Mouse (Mus musculus) thymus, adult 2 months (tissue): Measurements from ENCODE around the gene Ift80. TPM values are rescaled to one million over a fixed set of nuclear protein-coding genes. Genes with fewer than 3 reads are reported as not detected.
"Not testable (repeated sequence)": the region's sequence is repeated elsewhere in the genome, so short reads cannot be mapped to it uniquely, and the experiment has no call there.

Source experiments
- DNase-seq: peaks from one replicate; pipeline ENCODE4 v3.0.0; 2021
- H3K27ac ChIP-seq: fragments of 200-500 bp; 2 replicates; pipeline ENCODE4 v1.5.1; 2012; ENCODE audit warnings: low read length, control low read depth; ENCODE audit not compliant: control insufficient read depth, insufficient read depth
- H3K27me3 ChIP-seq: fragments of 200-500 bp; 2 replicates; pipeline ENCODE4 v1.6.1; 2012; ENCODE audit warnings: mild to moderate bottlenecking, low read length, moderate library complexity, mixed read lengths; ENCODE audit not compliant: control insufficient read depth, insufficient read depth
- H3K36me3 ChIP-seq: fragments of 200-500 bp; 2 replicates; pipeline ENCODE4 v1.6.1; 2012; ENCODE audit warnings: mild to moderate bottlenecking, low read length, moderate library complexity; ENCODE audit not compliant: control insufficient read depth, insufficient read depth
- H3K4me1 ChIP-seq: fragments of 200-500 bp; replicated peaks from 2 replicates; pipeline ENCODE4 v1.6.1; 2012; ENCODE audit warnings: low read length; ENCODE audit not compliant: control insufficient read depth, insufficient read depth
- H3K4me3 ChIP-seq: fragments of 200-500 bp; 2 replicates; pipeline ENCODE4 v1.5.1; 2012; ENCODE audit warnings: mild to moderate bottlenecking, low read length, control low read depth, moderate library complexity; ENCODE audit not compliant: control insufficient read depth, insufficient read depth
- CTCF ChIP-seq: fragments of 200-500 bp; IDR thresholded peaks from 2 replicates; pipeline ENCODE4 v1.5.1; 2012; ENCODE audit warnings: mild to moderate bottlenecking, control low read depth, low read length, moderate library complexity, borderline replicate concordance; ENCODE audit not compliant: control insufficient read depth, poor library complexity, insufficient read depth; ENCODE audit errors: extremely low read depth
- POLR2A ChIP-seq: fragments of 200-500 bp; IDR thresholded peaks from 2 replicates; pipeline ENCODE4 v1.6.1; 2012; ENCODE audit warnings: mild to moderate bottlenecking, low read length, control low read depth, moderate library complexity; ENCODE audit not compliant: control insufficient read depth, poor library complexity, insufficient read depth; ENCODE audit errors: extremely low read depth
- WGBS: fragments of 180-500 bp; shearing (Covaris S2); methylation state at CpG from one replicate; pipeline ENCODE4 v1.1.7; 2018; 5-methylcytosine and 5-hydroxymethylcytosine counted together
- polyA plus RNA-seq: library from polyadenylated mRNA; depleted of rRNA; stranded (reverse); fragments of >200 nt; gene quantifications from 2 replicates; pipeline ENCODE4 v1.2.3, GENCODE M21; 2012

Gene Ift80
- polyA plus RNA-seq, 1 experiment = 21.3 TPM

DNA sequence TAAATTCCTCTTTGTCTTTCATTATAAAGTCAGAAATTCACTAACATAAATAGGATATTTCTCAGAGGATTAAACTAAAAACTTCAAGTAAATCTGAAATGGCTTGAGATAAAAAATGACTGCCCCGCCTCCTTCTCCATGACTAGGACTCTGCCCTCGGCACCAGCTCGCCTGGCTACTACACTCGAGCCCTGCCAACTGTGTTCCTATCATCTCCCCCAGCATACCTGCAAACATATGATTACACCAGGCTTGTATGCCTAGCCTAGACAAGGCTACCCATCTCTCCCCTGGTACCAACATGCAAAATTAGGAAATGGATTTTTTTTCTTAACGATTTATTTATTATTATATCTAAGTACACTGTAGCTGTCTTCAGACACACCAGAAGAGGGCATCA lies 51.7 kb downstream of the Ift80 start:
- H3K36me3 ChIP-seq = peaks cover 14% of the 10 kb centered on the region
- no peak for DNase-seq
- WGBS = 97% methylated on average over 5 of the region's 5 CpGs
- no peak overlapping the region for H3K27ac ChIP-seq
- no peak overlapping the region for H3K4me3 ChIP-seq
- H3K27me3 ChIP-seq = no peaks in the 10 kb centered on the region
- H3K4me1 ChIP-seq = peaks cover 9% of the 10 kb centered on the region
- no peak for TF ChIP-seq POLR2A
- TF ChIP-seq CTCF = no peak

DNA sequence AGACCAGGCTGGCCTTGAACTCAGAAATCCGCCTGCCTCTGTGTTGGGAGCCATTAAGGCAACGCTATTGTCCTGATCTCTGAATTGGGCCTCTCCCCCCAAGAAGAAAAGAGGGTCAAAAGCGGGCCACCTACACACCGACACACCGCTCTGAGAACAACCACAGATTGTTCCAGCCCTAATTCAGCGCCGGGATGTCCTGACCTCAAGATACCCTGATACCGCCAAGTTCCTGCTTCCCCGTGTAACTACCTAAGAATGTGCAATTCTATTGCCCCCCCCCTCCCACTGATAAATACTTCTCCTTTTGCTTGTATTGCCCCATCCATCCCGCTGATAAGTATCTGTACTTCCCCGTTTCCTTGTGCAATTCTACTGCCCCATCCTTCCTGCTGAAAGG lies 52.4 kb downstream of the Ift80 start:
- H3K4me3 ChIP-seq, H3K4me1 ChIP-seq, H3K27ac ChIP-seq, H3K27me3 ChIP-seq, DNase-seq: not testable (repeated sequence)
- H3K36me3 ChIP-seq = peaks cover 14% of the 10 kb centered on the region
- WGBS = 92% methylated on average over 11 of the region's 11 CpGs

DNA sequence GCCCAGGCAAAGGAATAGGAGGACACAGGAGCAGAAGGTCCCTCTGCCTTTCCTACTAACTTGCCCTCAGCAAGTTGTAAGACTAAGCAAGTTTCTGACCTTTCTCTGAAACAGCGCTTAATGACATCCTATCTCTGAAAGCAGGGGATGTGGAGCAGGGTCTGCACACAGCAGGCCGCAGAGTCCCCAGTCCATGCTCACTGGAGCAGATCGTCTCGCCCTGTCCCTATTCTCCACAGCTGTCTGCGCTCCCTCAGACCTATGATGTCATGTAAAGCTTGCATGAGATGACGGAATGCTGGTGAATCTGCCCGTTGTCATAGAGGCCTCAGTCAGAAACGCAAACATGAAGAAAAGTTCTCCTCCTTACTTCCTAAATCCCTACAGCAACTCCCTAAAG lies 55.0 kb downstream of the Ift80 start:
- H3K4me3 ChIP-seq = no peak overlapping the region
- TF ChIP-seq CTCF = no peak
- no peak for TF ChIP-seq POLR2A
- WGBS = 98% methylated on average over 8 of the region's 8 CpGs
- H3K27me3 ChIP-seq = no peaks in the 10 kb centered on the region
- DNase-seq = no peak
- no peak overlapping the region for H3K27ac ChIP-seq
- H3K36me3 ChIP-seq = peaks cover 22% of the 10 kb centered on the region
- H3K4me1 ChIP-seq = no peaks in the 10 kb centered on the region

DNA sequence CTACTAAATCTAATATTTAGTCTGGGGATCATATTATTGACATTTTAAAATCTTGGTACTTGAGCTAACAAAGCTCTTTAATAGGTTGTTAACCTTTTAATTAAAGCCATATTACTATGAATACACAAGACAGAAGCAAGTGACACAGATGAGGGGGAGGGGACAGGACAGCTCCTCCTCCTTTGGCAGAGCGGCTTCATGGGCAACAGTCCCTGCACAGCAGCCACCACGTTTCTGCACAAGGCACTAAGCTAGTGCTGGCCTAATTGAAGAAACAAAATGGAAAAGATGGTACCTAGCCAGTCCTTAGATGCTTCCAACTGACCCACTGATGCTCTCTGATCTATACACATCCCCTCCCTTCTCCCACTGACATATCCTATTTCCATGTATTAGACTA lies 55.5 kb downstream of the Ift80 start:
- H3K27me3 ChIP-seq = no peaks in the 10 kb centered on the region
- TF ChIP-seq POLR2A (no peak), CTCF (no peak)
- peaks cover 24% of the 10 kb centered on the region for H3K36me3 ChIP-seq
- DNase-seq = no peak
- H3K4me3 ChIP-seq = no peak overlapping the region
- H3K4me1 ChIP-seq = no peaks in the 10 kb centered on the region
- WGBS = 91% methylated on average over 2 of the region's 2 CpGs
- H3K27ac ChIP-seq = no peak overlapping the region

- H3K4me1 ChIP-seq = peaks cover 3% of the 10 kb centered on the region
- DNase-seq = no peak
- no peak for TF ChIP-seq POLR2A
- no peak for TF ChIP-seq CTCF
- no peaks in the 10 kb centered on the region for H3K27me3 ChIP-seq
- 96% methylated on average over 6 of the region's 6 CpGs for WGBS
- H3K27ac ChIP-seq = no peak overlapping the region
- peaks cover 19% of the 10 kb centered on the region for H3K36me3 ChIP-seq
- H3K4me3 ChIP-seq = no peak overlapping the region
These were observed 62.5 kb downstream of the Ift80 start for GRCm38 (mm10) chr3:68941867-68942266.

DNA sequence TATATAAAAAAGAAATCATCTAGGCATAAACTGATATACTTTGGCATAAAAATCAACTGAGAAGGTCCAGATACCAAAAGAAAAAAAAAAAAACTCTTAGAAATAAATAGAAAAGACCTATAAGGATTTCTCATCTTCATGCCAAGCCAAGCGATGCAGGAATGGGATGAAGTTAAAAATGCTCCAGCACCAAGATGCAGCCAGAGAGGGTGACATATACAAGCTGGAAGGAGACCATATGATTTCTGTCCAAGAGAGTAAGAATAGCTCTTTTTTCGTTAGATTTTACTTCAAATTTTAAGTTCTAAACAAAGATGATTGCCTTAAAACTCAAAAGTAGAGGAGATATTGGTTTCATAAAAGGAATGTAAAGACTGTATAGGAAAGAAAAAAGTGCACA lies 64.1 kb downstream of the Ift80 start:
- 95% methylated on average over 2 of the region's 2 CpGs for WGBS
- H3K27me3 ChIP-seq = no peaks in the 10 kb centered on the region
- TF ChIP-seq CTCF (no peak), POLR2A (no peak)
- peaks cover 27% of the 10 kb centered on the region for H3K36me3 ChIP-seq
- H3K4me1 ChIP-seq = peaks cover 3% of the 10 kb centered on the region
- DNase-seq = no peak
- H3K27ac ChIP-seq = no peak overlapping the region
- H3K4me3 ChIP-seq = no peak overlapping the region

- Histone ChIP-seq H3K4me3 (no peak overlapping the region), H3K36me3 (peaks cover 29% of the 10 kb centered on the region), H3K27ac (no peak overlapping the region), H3K4me1 (peaks cover 3% of the 10 kb centered on the region), H3K27me3 (no peaks in the 10 kb centered on the region)
- no peak for DNase-seq
- 98% methylated on average over 7 of the region's 7 CpGs for WGBS
- no peak for TF ChIP-seq POLR2A
- no peak for TF ChIP-seq CTCF
These were observed 65.1 kb downstream of the Ift80 start for GRCm38 (mm10) chr3:68939312-68939711.
